Mouse (Mus musculus) midbrain, embryonic 11.5 days (tissue): Measurements from ENCODE around the gene Adam1a. TPM values are rescaled to one million over a fixed set of nuclear protein-coding genes. Genes with fewer than 3 reads are reported as not detected.

Experiments
- ATAC-seq: fragments of 200-750 bp; cut with Nextera tagmentation; 2 replicates; pipeline ENCODE4 v1.8.0; 2017; ENCODE audit warnings: moderate TSS enrichment, moderate library complexity; ENCODE audit not compliant: low FRiP score
- DNase-seq: peaks from one replicate; pipeline ENCODE4 v3.0.0; 2015; ENCODE audit warnings: low spot score; ENCODE audit errors: missing footprints
- H3K27ac ChIP-seq: fragments of 300-500 bp; sonication (generic); 2 replicates; pipeline ENCODE4 v1.5.1; 2014; ENCODE audit warnings: low read depth, low read length
- H3K27me3 ChIP-seq: fragments of 300-500 bp; sonication (generic); 2 replicates; pipeline ENCODE4 v1.6.1; 2014; ENCODE audit warnings: mild to moderate bottlenecking, low read length, moderate library complexity, mixed read lengths; ENCODE audit not compliant: control insufficient read depth, insufficient read depth
- H3K36me3 ChIP-seq: fragments of 300-500 bp; sonication (generic); 2 replicates; pipeline ENCODE4 v1.6.1; 2014; ENCODE audit warnings: mild to moderate bottlenecking, low read length, moderate library complexity, mixed read lengths; ENCODE audit not compliant: control insufficient read depth, insufficient read depth
- H3K4me1 ChIP-seq: fragments of 300-500 bp; sonication (generic); 2 replicates; pipeline ENCODE4 v1.6.1; 2014; ENCODE audit warnings: low read length; ENCODE audit not compliant: control insufficient read depth, insufficient read depth
- H3K4me2 ChIP-seq: fragments of 300-500 bp; sonication (generic); 2 replicates; pipeline ENCODE4 v1.6.1; 2014; ENCODE audit warnings: mild to moderate bottlenecking, moderate library complexity
- H3K4me3 ChIP-seq: fragments of 300-500 bp; sonication (generic); 2 replicates; pipeline ENCODE4 v1.5.1; 2014; ENCODE audit warnings: low read depth, low read length
- H3K9ac ChIP-seq: fragments of 300-500 bp; sonication (generic); 2 replicates; pipeline ENCODE4 v1.6.1; 2014; ENCODE audit warnings: low read length
- H3K9me3 ChIP-seq: fragments of 300-500 bp; sonication (generic); 2 replicates; pipeline ENCODE4 v1.6.1; 2016; ENCODE audit warnings: low read length; ENCODE audit not compliant: control insufficient read depth
- WGBS: fragments of 180-500 bp; shearing (Covaris S2); extraction: QIAGEN DNeasy Blood & Tissue Kit; methylation state at CpG from one replicate; pipeline ENCODE4 v1.1.7; 2014; 5-methylcytosine and 5-hydroxymethylcytosine counted together
- polyA plus RNA-seq: library from polyadenylated mRNA; unstranded; fragments of >200 nt; fragmentation: Nextera tagmentation; extraction: Ambion mirVana; gene quantifications from 2 replicates; pipeline ENCODE4 v1.2.1, GENCODE M21; 2014

Adam1a gene
- polyA plus RNA-seq, 1 experiment from 2014 or later, result 3.0 TPM

GRCm38 (mm10) chr5:121586400-121587039, 41.2 kb upstream of the Adam1a start:
- DNase-seq (peak; percentile 53), ATAC-seq (no peak)
- no peaks in the 10 kb centered on the region for H3K36me3 ChIP-seq
- H3K4me1 ChIP-seq, result no peaks in the 10 kb centered on the region
- H3K9ac ChIP-seq, result no peak overlapping the region
- H3K4me3 ChIP-seq, result no peak overlapping the region
- WGBS, result 79% methylated on average over 6 of the region's 6 CpGs
- no peak overlapping the region for H3K4me2 ChIP-seq
- H3K27ac ChIP-seq, result no peak overlapping the region
- H3K9me3 ChIP-seq, result no peaks in the 10 kb centered on the region
- no peaks in the 10 kb centered on the region for H3K27me3 ChIP-seq

GRCm38 (mm10) chr5:121585699-121586098, 40.4 kb upstream of the Adam1a start:
- H3K4me1 ChIP-seq, result no peaks in the 10 kb centered on the region
- H3K9ac ChIP-seq, result no peak overlapping the region
- H3K27me3 ChIP-seq, result no peaks in the 10 kb centered on the region
- no peak overlapping the region for H3K4me2 ChIP-seq
- H3K36me3 ChIP-seq, result no peaks in the 10 kb centered on the region
- H3K9me3 ChIP-seq, result no peaks in the 10 kb centered on the region
- H3K4me3 ChIP-seq, result no peak overlapping the region
- DNase-seq, result no peak
- WGBS, result 81% methylated on average over 5 of the region's 5 CpGs
- no peak overlapping the region for H3K27ac ChIP-seq
- no peak for ATAC-seq

DNA sequence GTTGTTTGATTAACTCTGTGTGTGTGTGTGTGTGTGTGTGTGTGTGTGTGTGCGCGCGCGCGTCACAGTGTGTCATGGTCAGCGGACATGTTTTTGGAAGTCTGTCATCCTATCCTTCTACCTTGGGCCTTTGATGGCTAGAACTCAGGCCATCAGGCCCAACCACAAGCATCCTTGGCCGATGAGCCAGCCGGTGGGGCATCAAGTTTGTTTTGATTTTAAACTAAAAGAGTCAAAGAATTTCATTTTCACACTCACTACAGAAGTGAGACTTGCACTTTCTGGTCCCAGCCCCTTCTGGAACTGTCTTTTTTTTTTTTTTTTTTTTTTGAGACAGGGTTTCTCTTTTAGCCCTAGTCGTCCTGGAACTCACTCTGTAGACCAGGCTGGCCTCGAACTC, 39.7 kb upstream of the Adam1a start:
- no peaks in the 10 kb centered on the region for H3K9me3 ChIP-seq
- DNase-seq, result no peak
- no peaks in the 10 kb centered on the region for H3K27me3 ChIP-seq
- no peaks in the 10 kb centered on the region for H3K4me1 ChIP-seq
- H3K4me2 ChIP-seq, result no peak overlapping the region
- WGBS, result 94% methylated on average over 10 of the region's 10 CpGs
- no peak overlapping the region for H3K4me3 ChIP-seq
- no peak overlapping the region for H3K27ac ChIP-seq
- ATAC-seq, result no peak
- no peaks in the 10 kb centered on the region for H3K36me3 ChIP-seq
- H3K9ac ChIP-seq, result no peak overlapping the region

- Histone ChIP-seq H3K4me1 (no peaks in the 10 kb centered on the region), H3K9me3 (no peaks in the 10 kb centered on the region), H3K4me2 (no peak overlapping the region), H3K27me3 (no peaks in the 10 kb centered on the region), H3K4me3 (no peak overlapping the region), H3K9ac (no peak overlapping the region), H3K27ac (no peak overlapping the region), H3K36me3 (no peaks in the 10 kb centered on the region)
- DNase-seq (no peak), ATAC-seq (no peak)
- WGBS, result 59% methylated on average over 12 of the region's 12 CpGs
Measured at GRCm38 (mm10) chr5:121583765-121584501, 38.7 kb upstream of the Adam1a start.

DNA sequence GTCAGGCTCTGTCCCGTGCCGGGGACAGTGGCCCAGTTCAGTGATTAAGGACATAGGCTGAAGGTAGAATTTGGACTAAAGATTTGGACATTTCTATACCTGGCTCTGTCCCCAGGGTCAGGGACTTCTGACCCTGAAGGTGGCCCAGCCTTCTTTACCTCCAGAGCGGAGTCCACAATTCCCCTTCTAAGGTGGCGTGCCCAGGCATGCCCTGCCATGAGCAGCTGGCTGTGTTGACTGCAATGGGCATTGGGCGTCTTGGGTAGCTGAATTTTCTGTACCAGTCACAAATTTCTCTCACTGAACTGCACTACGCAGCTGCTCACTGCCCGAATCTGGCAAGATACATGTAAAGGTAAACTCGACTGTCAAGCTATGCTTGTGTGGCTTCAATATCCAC, 36.7 kb upstream of the Adam1a start:
- Histone ChIP-seq H3K4me1 (no peaks in the 10 kb centered on the region), H3K4me3 (no peak overlapping the region), H3K9me3 (no peaks in the 10 kb centered on the region), H3K4me2 (no peak overlapping the region), H3K9ac (no peak overlapping the region), H3K27ac (no peak overlapping the region), H3K36me3 (no peaks in the 10 kb centered on the region), H3K27me3 (no peaks in the 10 kb centered on the region)
- ATAC-seq (no peak), DNase-seq (no peak)
- 88% methylated on average over 8 of the region's 8 CpGs for WGBS

DNA sequence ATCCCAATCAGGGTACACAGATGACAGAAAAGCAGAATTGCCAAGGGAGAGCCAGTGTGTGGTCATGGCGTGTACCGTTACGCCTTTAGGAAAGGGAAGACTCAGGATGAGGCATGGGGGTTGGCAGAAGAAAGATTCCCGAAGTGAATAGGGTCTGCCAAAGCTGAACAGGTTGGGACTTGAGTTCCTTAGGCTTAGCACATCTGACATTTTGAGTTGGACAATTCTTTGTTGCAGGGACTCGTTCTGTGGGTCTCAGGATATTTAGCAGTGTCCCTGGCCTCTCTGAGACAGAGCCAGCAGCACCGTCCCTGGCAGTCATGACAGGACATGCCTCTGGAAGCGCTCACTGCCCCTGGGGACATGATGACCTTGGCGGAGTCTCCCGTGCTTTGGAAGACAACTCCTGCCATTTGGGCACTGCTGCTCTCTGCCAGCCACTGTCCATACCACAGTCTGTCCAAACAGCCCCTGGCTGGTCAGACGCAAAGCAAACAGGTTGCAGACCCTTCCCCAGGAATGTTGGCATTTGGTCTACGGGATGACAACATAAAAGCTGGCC, 31.7 kb upstream of the Adam1a start:
- no peaks in the 10 kb centered on the region for H3K36me3 ChIP-seq
- H3K4me2 ChIP-seq, result no peak overlapping the region
- no peak overlapping the region for H3K27ac ChIP-seq
- H3K4me1 ChIP-seq, result no peaks in the 10 kb centered on the region
- no peaks in the 10 kb centered on the region for H3K27me3 ChIP-seq
- DNase-seq, result no peak
- no peak overlapping the region for H3K9ac ChIP-seq
- H3K4me3 ChIP-seq, result no peak overlapping the region
- no peak for ATAC-seq
- no peaks in the 10 kb centered on the region for H3K9me3 ChIP-seq
- WGBS, result 88% methylated on average over 11 of the region's 11 CpGs

DNA sequence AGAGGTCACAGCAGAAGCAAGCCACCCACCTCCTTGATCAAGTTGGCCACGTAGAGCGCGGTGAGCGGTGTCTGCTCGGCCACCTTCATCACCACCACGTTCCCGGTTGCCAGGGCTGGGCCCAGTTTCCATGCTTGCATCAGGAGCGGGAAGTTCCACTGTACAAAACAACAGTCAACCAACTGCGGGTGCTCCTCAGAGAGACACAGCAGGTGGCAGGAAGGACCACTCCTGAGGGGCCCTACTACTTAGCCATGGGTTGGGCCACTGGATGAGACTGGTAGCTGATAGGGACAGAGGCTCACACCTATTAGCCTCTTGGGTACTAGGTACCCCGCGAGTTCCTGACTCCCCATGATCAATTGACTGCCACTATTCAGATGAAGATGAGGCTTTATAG, 30.6 kb upstream of the Adam1a start:
- Histone ChIP-seq H3K4me1 (no peaks in the 10 kb centered on the region), H3K9me3 (no peaks in the 10 kb centered on the region), H3K9ac (no peak overlapping the region), H3K27me3 (no peaks in the 10 kb centered on the region), H3K36me3 (no peaks in the 10 kb centered on the region), H3K4me2 (no peak overlapping the region), H3K4me3 (no peak overlapping the region), H3K27ac (no peak overlapping the region)
- ATAC-seq (no peak), DNase-seq (no peak)
- 96% methylated on average over 11 of the region's 11 CpGs for WGBS

DNA sequence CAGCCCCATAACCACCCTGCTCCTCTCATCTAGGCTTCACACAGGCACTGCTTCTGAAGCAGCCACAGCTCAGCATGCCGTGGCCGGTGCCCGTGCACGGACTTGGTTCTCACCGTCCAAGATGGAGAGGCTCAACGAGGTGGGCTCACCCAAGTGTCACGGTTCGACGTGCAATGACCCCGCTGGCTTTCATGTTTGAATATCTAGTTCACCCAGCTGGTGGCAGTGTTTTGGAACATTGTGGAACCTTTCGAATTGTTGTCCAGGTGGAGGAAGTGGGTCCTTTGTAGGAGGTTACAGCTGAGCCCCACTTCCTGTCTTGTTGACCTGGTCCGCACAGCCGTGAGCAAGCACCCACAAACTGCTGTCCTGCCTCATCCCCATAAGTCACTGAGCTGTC, 28.9 kb upstream of the Adam1a start:
- Histone ChIP-seq H3K4me3 (no peak overlapping the region), H3K27me3 (no peaks in the 10 kb centered on the region), H3K9ac (no peak overlapping the region), H3K27ac (no peak overlapping the region), H3K4me1 (no peaks in the 10 kb centered on the region), H3K36me3 (no peaks in the 10 kb centered on the region), H3K9me3 (no peaks in the 10 kb centered on the region), H3K4me2 (no peak overlapping the region)
- WGBS, result 91% methylated on average over 13 of the region's 13 CpGs
- no peak for DNase-seq
- no peak for ATAC-seq

DNA sequence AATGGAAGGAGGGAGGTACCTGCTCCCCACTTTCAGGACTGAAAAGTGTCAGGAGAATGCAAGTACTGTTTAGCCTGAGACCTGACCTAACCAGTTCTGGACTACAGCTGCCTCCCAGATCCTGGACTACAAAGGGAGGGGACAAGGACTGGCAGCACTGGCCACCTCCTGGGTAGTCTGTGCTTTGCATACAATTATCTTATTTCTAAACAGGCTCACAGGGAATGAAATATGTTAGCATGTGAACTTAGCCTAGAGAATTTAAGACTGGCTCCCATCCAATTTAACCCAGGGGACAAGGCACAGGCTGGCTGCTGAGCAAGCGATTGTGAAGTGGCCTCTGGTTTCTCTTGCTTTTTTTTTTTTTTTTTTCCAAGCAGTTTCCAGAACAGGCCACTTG, 25.5 kb upstream of the Adam1a start:
- no peak overlapping the region for H3K27ac ChIP-seq
- H3K9ac ChIP-seq, result no peak overlapping the region
- no peaks in the 10 kb centered on the region for H3K27me3 ChIP-seq
- no peaks in the 10 kb centered on the region for H3K4me1 ChIP-seq
- no peak for DNase-seq
- H3K4me3 ChIP-seq, result no peak overlapping the region
- WGBS, result 95% methylated on average over 1 of the region's 1 CpGs
- H3K9me3 ChIP-seq, result no peaks in the 10 kb centered on the region
- H3K36me3 ChIP-seq, result no peaks in the 10 kb centered on the region
- no peak for ATAC-seq
- H3K4me2 ChIP-seq, result no peak overlapping the region
